Mouse (Mus musculus): Measurements from ENCODE around the gene Car10. TPM values are rescaled to one million over a fixed set of nuclear protein-coding genes. Genes with fewer than 3 reads are reported as not detected.

The Car10 gene
- polyA plus RNA-seq, 1 experiment from 2014 or later: 0.20 TPM

DNA sequence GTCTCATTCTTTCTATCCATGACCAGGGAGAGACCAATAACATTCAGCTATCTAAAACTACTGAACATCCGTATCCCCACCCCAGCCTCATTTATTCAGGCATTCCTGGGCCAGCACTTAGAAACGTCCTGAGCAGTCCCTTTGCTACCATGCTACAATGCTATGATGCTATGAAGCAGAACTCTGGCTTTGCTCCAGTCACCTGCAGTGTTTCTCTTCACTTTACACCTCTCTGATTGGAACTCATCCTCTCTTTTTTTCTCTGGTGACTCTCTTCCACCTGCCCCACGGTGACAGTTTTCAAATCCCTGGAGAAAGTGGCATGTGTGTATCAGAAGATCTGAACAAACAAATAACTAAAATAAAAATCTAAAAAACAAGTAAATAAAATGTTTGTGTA lies 541.6 kb downstream of the Car10 start:
- H3K4me1 ChIP-seq (replicated peaks; ENCODE audit: control insufficient read depth, insufficient read depth, low read length): no peaks in the 10 kb centered on the region
- WGBS: 69% methylated on average over 3 of the region's 3 CpGs
- H3K4me2 ChIP-seq (replicated peaks; ENCODE audit: low read depth): no peak overlapping the region
- H3K9me3 ChIP-seq (ENCODE audit: control insufficient read depth): no peaks in the 10 kb centered on the region
- ATAC-seq: no peak
- no peak overlapping the region for H3K27ac ChIP-seq (ENCODE audit: low read depth, low read length)
- H3K4me3 ChIP-seq (ENCODE audit: low read depth, low read length): no peak overlapping the region
- no peaks in the 10 kb centered on the region for H3K27me3 ChIP-seq (replicated peaks; ENCODE audit: control insufficient read depth, insufficient read depth, low read length)
- H3K9ac ChIP-seq (ENCODE audit: low read depth, low read length): no peak overlapping the region
- no peak for TF ChIP-seq CTCF (IDR thresholded peaks at IDR 0.05; ENCODE audit: low read depth)
- no peaks in the 10 kb centered on the region for H3K36me3 ChIP-seq (ENCODE audit: control insufficient read depth, insufficient read depth)

DNA sequence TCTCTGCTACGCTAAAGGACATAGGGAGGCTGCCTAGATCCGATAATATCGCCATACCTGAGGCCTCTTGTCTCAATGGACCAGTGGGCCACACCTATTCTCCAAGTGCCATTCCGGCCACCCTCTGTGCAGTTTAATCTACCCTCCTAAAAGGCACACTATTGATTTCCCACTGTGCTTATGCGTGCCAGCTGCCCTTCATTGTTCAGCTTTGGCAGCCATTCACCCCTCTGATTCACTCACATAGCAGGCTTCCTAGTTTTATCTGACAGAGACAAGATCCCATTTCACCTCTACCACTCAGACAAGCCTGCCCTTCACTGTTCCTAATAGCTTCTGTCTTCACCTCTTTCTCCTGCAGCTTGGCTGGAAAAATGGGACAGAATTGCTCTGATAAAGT lies 543.1 kb downstream of the Car10 start:
- H3K36me3 ChIP-seq (ENCODE audit: control insufficient read depth, insufficient read depth): no peaks in the 10 kb centered on the region
- WGBS: 64% methylated on average over 5 of the region's 5 CpGs
- no peak for TF ChIP-seq CTCF (IDR thresholded peaks at IDR 0.05; ENCODE audit: low read depth)

DNA sequence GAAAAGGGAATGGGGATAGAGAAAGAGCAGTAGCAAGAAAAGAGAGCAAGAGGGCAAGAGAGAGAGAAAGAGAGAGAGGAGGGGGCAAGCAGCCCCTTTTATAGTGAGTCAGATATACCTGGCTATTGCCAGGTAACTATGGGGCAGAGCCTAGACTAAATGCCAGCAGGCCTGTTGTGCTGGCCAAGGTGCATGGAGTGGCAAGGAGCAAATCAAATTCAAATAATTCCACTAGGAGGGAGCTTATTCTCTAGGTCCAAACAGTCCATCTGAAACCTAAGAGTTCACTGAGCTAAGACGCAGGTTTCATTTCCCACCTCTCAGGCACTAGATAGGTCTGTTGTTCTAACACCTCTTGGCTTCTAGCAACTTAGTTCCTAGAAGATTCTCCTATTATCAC lies 544.5 kb downstream of the Car10 start:
- no peak overlapping the region for H3K4me2 ChIP-seq (replicated peaks; ENCODE audit: low read depth)
- no peak overlapping the region for H3K27ac ChIP-seq (ENCODE audit: low read depth, low read length)
- ATAC-seq: no peak
- H3K9me3 ChIP-seq (ENCODE audit: control insufficient read depth): no peaks in the 10 kb centered on the region
- no peaks in the 10 kb centered on the region for H3K4me1 ChIP-seq (replicated peaks; ENCODE audit: control insufficient read depth, insufficient read depth, low read length)
- 89% methylated on average over 1 of the region's 1 CpGs for WGBS
- no peak overlapping the region for H3K9ac ChIP-seq (ENCODE audit: low read depth, low read length)
- H3K27me3 ChIP-seq (replicated peaks; ENCODE audit: control insufficient read depth, insufficient read depth, low read length): no peaks in the 10 kb centered on the region
- no peak overlapping the region for H3K4me3 ChIP-seq (ENCODE audit: low read depth, low read length)
- TF ChIP-seq CTCF (IDR thresholded peaks at IDR 0.05; ENCODE audit: low read depth): no peak
- H3K36me3 ChIP-seq (ENCODE audit: control insufficient read depth, insufficient read depth): no peaks in the 10 kb centered on the region

More for the DNA sequence above, 543.1 kb downstream of the Car10 start:
- no peak overlapping the region for H3K4me3 ChIP-seq (ENCODE audit: low read depth, low read length)
- no peaks in the 10 kb centered on the region for H3K4me1 ChIP-seq (replicated peaks; ENCODE audit: control insufficient read depth, insufficient read depth, low read length)
- no peaks in the 10 kb centered on the region for H3K27me3 ChIP-seq (replicated peaks; ENCODE audit: control insufficient read depth, insufficient read depth, low read length)
- H3K4me2 ChIP-seq (replicated peaks; ENCODE audit: low read depth): no peak overlapping the region
- ATAC-seq: no peak
- H3K9ac ChIP-seq (ENCODE audit: low read depth, low read length): no peak overlapping the region
- no peaks in the 10 kb centered on the region for H3K9me3 ChIP-seq (ENCODE audit: control insufficient read depth)
- no peak overlapping the region for H3K27ac ChIP-seq (ENCODE audit: low read depth, low read length)

DNA sequence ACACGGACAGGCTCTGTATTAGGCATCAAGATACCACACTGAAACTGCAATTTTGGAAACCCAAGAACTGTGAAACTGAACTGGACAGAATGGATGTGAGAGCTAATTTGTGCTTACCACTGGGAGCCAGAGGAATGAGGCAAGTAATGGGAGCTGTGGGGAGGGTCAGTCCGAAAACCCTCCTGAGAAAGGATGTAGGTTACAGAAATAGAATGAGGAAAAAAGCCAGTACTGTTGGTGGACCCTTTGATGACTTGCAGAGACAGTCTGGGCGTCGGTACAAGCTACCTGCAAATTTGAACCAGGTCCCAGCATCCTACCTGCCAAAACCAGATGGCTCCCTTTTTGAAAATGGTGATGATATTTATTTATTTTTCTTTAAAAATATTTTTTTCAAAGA lies 545.2 kb downstream of the Car10 start:
- no peaks in the 10 kb centered on the region for H3K36me3 ChIP-seq (ENCODE audit: control insufficient read depth, insufficient read depth)
- H3K9me3 ChIP-seq (ENCODE audit: control insufficient read depth): no peaks in the 10 kb centered on the region
- no peaks in the 10 kb centered on the region for H3K4me1 ChIP-seq (replicated peaks; ENCODE audit: control insufficient read depth, insufficient read depth, low read length)
- no peak for ATAC-seq
- no peak overlapping the region for H3K9ac ChIP-seq (ENCODE audit: low read depth, low read length)
- H3K27me3 ChIP-seq (replicated peaks; ENCODE audit: control insufficient read depth, insufficient read depth, low read length): no peaks in the 10 kb centered on the region
- H3K4me3 ChIP-seq (ENCODE audit: low read depth, low read length): no peak overlapping the region
- WGBS: 71% methylated on average over 4 of the region's 4 CpGs
- H3K4me2 ChIP-seq (replicated peaks; ENCODE audit: low read depth): no peak overlapping the region
- TF ChIP-seq CTCF (IDR thresholded peaks at IDR 0.05; ENCODE audit: low read depth): no peak
- H3K27ac ChIP-seq (ENCODE audit: low read depth, low read length): no peak overlapping the region

DNA sequence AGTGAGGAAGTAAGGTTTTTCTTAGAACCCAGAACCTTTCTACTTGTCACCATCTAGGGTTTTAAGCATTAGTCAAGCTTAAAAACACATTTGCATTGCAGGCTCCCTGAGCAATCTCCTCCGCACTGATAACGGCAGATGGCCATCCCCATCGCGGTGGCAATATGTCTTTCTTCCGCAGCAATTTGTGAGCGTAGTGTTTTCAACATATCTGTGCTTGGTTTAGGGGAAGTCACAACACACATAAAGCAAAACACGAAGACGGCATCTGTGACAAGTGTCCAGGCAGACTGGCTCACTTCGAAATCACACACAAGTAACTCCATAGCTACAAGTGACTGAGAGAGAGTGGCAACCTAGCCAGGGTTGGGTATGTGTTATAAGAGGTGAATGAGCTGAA lies 545.6 kb downstream of the Car10 start:
- Histone ChIP-seq H3K36me3 (ENCODE audit: control insufficient read depth, insufficient read depth) (no peaks in the 10 kb centered on the region), H3K4me1 (replicated peaks; ENCODE audit: control insufficient read depth, insufficient read depth, low read length) (no peaks in the 10 kb centered on the region), H3K27ac (ENCODE audit: low read depth, low read length) (no peak overlapping the region), H3K9ac (ENCODE audit: low read depth, low read length) (no peak overlapping the region), H3K9me3 (ENCODE audit: control insufficient read depth) (no peaks in the 10 kb centered on the region), H3K4me3 (ENCODE audit: low read depth, low read length) (no peak overlapping the region), H3K27me3 (replicated peaks; ENCODE audit: control insufficient read depth, insufficient read depth, low read length) (no peaks in the 10 kb centered on the region), H3K4me2 (replicated peaks; ENCODE audit: low read depth) (no peak overlapping the region)
- no peak for ATAC-seq
- WGBS: 88% methylated on average over 9 of the region's 9 CpGs
- no peak for TF ChIP-seq CTCF (IDR thresholded peaks at IDR 0.05; ENCODE audit: low read depth)

DNA sequence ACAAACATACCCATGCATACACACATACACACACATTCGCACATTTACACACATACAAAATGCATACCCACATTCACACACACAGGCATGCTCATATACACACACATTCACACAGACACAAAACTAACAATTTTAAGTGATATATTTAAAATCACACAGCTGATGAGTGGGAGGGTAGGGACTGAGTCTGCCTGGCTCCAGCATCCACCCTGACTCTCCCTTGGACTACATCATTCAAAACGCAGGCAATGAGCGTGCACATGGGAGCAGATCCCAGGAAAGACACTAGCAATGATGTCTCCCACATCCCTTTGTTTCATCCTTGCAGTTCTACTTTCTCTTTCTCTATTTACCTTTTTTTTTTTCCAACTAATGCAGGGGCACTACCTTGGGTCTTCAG lies 548.4 kb downstream of the Car10 start:
- H3K4me2 ChIP-seq (replicated peaks; ENCODE audit: low read depth): no peak overlapping the region
- H3K9me3 ChIP-seq (ENCODE audit: control insufficient read depth): no peaks in the 10 kb centered on the region
- TF ChIP-seq CTCF (IDR thresholded peaks at IDR 0.05; ENCODE audit: low read depth): no peak
- no peak overlapping the region for H3K9ac ChIP-seq (ENCODE audit: low read depth, low read length)
- 88% methylated on average over 3 of the region's 3 CpGs for whole genome bisulfite sequencing
- no peaks in the 10 kb centered on the region for H3K36me3 ChIP-seq (ENCODE audit: control insufficient read depth, insufficient read depth)
- no peaks in the 10 kb centered on the region for H3K4me1 ChIP-seq (replicated peaks; ENCODE audit: control insufficient read depth, insufficient read depth, low read length)
- no peak overlapping the region for H3K4me3 ChIP-seq (ENCODE audit: low read depth, low read length)
- H3K27me3 ChIP-seq (replicated peaks; ENCODE audit: control insufficient read depth, insufficient read depth, low read length): no peaks in the 10 kb centered on the region
- no peak for ATAC-seq
- no peak overlapping the region for H3K27ac ChIP-seq (ENCODE audit: low read depth, low read length)

Data from intestine, postnatal 0 days (tissue).